Mouse (Mus musculus): ENCODE data around the gene Ankrd33b.

Ankrd33b gene

DNA sequence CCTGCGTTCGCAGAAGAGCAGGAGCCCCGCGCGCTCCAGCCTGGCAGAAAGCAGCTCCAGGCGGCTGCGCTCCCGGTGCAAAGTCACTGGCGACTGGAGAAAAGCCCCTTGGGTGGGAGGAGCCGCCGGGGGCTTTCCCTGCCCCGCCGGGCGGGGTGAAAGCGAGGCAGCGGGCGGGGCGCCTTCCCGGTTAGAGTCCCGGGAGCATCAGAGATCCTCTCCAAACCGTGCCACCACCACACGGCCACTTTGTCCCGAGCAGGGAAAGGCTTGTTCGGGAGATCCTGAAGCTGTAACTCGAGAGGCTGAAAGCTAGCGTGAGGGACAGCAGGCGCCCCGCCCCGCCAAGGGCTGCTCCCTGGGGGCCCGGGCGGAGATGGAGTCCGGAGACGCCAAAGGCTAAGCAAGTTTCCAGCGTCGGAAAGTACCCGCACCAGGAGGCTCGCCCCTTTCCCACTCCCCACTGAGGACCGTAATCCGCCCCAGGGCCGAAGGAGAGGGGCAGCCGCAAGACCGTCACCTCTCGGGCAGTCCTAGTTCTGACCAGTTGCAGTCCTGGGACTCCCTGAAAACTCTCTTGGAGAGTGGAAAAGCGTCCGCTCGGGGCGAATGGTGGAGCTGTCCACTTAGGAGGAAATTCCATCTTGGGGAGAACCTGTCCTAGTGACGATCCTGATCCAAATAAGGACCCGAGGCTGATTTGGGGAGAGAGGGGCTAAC, at the start of gene Ankrd33b:
TSS of gene Ankrd33b (minus strand) at position 246 of the 720 bp plus-strand sequence.
- no peak for DNase-seq

DNA sequence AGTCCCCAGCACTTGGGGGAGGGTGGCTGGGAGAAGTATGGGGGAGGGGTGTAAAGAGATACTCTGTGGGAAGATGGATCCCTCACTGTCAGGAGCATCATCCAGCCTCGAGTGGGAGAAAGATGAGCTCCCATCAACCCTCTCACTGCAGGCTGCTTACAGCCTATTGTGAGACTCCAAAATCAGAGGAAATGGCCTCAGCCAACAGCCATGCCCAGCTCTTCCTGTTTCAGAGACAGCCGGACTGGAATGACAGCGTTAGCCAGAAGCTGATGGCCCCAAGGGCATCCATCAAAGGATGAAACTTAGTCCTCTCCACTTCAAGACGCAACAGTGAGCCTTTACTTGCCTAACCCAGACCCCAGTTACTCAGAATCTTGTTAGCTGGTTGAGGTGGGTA, 47.7 kb upstream of the Ankrd33b start:
- DNase-seq = no peak

DNA sequence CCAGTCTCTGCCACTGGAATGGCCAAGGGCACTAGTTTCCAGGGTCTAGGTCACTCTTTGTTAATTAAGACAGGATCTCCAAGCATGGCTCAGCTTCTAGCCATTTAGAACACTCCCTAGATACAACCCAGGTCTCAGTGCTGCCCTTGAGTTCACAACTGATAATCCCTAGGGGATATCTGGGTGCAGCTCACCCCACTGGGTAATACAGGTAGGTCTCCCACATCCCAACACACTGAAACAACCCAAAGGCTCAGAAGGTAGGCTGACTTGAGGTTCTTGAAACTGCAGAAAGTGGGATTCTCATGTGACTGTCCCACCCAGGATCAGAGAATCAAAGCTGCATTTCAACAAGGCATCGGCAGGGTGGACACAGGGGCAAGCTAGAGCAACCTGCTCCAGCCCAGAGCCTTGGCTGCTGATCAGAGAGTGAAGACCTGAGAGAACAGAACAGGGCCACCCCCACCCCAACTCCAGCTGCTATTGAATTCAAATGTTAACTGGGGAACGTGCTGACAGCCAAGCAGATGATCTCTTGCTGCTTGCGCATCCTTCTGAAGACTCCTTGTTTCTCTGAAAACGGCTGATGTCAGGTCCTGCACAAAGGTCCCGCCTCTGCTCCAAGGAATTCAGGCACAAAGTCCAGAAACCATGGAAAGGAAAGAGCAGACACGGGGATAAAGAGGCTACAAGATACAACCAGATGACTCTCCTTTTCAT, 46.8 kb upstream of the Ankrd33b start:
- DNase-seq = no peak

DNA sequence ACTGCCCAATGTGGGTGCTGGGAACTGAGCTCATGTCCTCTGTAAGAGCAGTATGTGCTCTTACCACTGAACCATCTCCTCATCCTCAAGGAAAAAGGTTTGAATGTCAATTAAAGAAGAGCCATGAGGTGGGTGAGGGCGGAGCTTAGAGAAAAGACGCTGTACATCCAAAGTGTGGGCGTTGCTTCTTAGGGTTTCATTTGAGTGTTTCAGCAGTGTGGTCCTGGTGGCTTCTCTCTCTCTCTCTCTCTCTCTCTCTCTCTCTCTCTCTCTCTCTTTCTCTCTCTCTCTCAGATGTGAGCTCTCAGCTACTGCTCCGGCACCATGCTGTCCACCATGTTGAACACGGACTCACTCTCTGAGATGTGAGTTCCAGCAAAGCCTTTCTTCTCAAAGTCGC, 46.1 kb upstream of the Ankrd33b start:
- DNase-seq = no peak

DNA sequence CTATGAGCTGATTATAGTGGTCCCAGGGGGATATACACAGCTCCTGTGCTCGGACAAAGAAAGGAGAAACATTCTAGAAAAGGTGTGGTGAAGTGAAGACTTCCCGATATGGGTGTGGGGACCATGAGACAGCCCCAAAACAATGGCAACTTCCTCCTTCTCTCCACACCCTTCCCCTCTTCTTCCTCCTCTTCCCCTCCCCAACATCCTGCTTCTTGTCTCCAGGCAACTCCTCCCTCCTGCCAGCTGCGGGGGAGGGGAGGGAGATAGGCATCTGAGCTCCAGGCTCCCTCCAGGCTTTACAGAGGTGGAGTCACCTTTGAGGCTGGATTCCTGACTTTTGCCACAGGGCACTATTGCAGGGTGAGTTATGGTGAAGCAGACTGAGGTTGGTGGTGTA, 45.4 kb upstream of the Ankrd33b start:
- DNase-seq = no peak

DNA sequence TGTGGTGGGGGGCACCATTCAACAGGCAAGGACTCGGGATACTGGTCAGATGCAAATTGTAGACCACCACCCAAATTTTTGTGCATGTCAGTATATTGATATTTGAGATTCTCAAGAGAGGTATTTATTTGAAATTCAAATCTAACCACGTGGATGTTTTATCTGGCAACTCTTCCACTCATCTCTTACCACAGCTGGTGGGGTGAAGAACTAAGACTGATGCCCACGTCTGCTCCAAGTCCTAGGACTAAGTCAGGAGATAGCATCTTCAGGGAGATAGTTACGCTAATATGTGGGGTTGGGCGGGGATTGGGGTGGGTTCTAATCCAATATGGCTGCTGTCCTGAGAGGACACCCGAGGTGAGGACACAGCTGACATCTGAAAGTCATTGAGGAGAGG, 44.9 kb upstream of the Ankrd33b start:
- DNase-seq = no peak

DNA sequence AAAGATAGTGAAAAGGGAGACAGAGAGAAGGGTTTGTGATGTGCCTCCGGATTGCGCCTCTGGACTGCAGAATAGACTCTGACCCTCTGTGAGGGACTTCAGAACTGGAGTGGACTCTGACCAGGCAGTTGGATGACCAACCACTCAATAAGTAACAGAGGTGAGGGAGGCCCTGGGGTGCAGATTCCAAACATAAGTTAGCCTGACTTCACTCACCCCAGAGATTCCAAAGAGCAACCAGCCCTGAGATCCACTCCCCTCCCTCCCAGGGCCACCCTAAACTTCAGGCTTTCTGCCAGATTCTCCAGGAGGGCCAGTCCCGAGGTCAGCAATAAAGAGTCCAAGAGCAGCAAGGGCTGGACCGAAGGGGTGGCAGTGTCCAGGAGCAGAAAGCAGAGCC, 40.0 kb upstream of the Ankrd33b start:
- no peak for DNase-seq

DNA sequence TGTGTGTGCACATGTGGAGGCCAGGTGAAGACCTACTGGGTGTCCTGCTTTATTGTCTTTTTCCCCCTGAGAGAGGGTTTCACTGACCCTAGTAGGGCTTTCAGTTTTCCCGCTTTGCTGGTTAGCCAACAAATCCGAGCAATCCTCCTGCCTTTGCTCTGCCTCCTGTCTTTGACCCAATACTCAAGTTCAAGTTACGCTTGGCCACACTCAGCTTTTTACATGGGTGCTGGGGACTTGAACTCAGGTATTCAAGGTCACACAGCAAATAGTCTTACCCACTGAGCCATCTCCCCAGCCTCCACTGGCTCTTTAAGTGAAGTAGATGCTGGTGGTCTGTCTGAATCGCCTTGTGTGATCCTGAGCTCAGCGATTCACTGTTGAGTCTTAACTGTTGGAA, 39.4 kb upstream of the Ankrd33b start:
- no peak for DNase-seq

DNA sequence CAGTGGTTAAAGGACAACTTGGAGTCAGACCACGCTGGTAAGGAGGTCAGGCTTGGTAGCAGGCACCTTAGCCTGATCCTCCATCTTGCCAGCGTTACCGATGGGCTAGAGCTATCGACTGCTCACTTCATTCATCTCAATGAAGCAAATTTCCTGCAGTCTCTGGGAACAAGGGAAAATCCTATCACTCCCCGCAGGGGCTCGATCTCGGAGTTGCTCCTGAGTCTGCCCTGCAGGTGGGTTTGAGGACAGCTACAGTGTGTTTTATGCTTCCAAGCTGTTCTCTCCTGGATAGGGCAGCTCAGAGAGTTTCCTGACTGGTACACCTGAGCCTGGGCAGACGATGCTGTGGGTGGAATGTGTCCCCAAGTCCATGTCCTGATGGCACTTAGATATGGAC, 36.8 kb upstream of the Ankrd33b start:
- no peak for DNase-seq

DNA sequence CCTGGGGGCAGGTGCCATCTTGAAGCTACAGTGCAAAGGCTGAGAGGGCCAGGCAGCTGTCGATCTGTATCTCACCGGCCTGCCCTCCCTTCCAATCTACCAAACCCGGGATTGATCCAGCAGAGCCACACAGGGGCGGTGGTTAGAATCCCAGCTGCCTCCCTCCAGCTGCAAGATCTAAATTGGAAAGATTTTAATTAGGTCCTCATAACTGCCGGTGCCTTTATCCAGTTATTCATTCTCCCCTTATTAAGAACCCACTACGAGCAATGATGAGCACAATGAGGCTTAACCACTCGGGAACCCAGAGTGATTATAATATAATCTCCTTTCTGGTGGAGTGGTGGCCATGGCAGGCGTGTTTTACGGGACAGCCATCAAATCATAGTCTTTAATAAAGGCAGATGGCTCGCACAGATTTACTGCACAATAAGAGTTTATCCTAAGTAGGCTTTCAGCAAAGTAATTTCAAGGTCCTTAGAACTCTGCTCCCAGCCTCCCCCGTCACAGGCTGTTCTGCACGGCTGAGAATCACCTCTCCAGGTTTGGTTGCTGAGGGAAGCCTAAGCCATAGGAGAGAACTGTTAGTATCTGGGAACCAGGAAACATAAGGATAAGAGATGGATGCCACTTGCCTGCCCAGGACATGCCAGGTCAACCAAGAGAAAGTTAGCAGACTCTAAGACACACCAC, 34.8 kb upstream of the Ankrd33b start:
- DNase-seq = no peak

DNA sequence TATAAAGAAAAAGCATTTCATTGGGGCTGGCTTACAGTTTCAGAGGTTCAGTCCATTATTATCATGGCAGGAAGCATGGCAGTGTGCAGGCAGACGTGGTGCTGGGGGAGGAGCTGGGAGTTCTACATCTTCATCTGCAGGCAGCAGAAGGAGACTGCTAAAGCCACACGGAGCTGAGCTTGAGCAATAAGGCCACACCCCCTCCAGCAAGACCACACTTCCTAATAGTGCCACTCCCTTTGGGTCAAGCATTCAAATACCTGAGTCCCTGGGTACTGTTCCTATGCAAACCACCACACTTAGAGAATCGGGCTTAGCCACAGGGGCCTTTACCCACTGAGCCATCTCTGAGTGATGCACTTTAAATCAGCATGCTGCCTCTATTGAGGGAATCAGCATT, 33.4 kb upstream of the Ankrd33b start:
- no peak for DNase-seq

DNA sequence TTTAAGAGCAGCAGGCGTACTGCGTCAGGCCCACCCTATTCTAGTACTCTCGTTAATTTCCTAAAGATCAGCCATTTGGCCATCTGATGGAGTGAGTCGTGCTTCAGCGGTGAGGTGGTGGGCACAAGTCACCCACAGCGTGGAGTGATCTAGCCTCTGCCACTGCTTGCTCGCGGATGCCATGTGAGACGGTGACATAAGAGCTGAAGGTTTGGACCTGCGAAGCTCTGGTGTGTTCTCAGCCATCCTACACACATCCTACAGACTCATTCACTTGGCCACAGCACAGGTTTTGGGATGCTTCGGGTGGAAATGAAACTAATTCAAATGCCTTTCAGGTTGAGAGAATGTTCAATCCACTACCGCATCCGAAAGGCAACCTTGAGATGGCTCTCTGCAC, 31.2 kb upstream of the Ankrd33b start:
- DNase-seq = no peak

DNA sequence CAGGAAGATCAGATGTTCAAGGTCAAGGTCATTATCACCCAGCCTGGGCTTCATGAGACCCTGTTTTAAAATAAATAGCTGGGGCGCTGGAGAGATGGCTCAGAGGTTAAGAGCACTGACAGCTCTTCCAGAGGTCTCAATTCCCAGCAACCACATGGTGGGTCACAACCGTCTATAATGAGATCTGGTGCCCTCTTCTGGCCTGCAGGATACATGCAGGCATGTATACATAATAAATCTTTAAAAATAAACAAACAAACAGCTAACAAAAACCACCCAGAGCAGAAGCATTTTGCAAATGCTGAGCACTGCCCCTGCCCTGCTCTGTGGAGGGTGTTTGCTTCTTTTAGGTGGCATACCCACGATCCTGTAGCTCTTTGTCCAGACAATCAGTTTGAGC, 29.9 kb upstream of the Ankrd33b start:
- no peak for DNase-seq

DNA sequence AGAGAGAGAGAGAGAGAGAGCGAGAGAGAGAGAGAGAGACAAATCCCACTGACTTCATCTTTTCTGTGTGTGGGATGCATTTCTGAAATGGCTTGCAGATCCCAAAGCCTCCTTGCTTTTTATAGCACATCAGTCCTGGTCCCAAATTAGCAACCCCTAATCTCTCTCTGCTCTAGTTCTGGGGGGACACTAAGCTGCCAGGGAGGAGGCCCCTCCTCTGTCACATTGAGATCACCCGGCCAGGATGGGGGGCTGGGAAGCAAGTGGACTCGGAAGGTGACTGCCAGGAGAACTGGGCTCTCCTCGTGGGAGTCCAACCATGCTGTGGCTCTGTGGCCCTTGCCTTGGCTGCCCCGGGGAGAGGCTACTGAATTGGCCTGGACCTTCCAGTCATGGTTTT, 29.2 kb upstream of the Ankrd33b start:
- DNase-seq = no peak

DNA sequence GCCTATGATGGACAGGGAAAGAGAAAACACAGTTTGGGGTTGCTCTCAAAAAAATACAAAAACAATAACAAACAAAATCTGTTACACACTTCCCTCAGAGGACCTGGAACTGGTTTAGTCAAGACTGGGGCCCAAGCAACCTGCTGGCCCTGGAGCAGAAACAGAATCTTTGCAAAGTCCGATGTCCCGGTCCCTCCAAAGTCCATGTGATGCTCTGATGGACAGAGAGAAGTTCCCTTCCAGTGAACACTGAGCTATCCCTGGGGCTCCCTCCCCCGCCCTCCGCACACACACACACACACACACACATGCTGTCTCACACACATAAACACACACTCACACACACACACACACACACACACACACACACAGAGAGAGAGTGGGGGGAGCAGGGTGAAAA, 28.5 kb upstream of the Ankrd33b start:
- DNase-seq = no peak

DNA sequence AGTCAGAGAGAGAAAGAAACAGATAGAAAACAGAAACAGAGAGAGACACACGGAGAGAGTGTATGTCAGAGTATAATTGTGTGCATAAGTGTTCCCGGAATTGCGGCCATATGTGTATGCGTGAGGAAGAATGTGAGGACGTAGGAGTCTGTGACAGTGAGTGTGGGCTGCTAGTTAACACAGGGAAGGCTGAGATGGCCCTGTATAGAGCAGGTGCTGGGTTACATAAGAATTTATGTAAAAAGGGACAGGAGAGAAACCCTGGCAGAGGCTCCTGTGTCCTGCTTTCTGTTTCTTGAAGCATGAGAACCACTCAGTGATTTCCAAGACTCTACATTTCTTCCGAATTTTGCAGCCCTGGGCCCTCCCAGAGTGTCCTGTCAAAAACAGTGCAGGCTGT, 25.9 kb upstream of the Ankrd33b start:
- DNase-seq = no peak

DNA sequence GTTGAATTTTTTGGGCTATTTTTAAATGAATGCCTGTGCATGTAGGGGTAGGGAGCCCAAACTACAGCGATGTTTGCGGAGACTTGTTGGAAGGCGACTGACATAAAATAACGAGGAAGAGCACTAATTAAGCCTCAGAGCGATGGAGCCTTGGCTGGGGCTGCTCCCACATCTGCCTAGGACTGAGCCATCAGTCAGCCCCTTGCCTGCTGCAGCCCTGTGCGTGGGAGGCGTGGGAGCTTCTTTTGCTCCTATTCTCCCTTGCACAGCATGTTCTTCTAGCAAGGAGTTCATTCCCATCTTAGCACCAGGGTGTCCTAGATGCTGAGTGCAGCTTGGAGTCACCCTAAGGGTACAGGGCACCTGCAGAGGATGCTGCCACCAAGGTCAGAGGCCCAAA, 25.2 kb upstream of the Ankrd33b start:
- DNase-seq = no peak

DNA sequence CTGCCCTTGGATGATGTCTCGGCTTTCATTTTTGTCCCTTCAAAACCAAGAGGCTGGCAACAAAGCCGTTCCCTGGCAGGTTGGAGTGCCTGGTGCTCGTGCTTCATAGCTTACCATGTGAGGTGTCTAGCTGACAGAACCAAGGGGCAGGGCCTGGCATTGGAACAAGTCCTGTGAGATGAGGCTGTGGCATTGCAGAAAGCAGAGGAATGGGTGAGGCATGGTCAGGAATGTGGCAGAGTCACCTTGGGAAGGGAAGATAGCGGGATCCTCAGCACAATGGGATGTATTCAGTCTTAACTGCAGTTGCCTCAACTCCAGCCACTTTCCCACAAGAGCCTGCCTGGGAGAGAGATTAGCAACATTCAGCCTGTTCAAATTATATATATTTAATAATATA, 24.6 kb upstream of the Ankrd33b start:
- no peak for DNase-seq

DNA sequence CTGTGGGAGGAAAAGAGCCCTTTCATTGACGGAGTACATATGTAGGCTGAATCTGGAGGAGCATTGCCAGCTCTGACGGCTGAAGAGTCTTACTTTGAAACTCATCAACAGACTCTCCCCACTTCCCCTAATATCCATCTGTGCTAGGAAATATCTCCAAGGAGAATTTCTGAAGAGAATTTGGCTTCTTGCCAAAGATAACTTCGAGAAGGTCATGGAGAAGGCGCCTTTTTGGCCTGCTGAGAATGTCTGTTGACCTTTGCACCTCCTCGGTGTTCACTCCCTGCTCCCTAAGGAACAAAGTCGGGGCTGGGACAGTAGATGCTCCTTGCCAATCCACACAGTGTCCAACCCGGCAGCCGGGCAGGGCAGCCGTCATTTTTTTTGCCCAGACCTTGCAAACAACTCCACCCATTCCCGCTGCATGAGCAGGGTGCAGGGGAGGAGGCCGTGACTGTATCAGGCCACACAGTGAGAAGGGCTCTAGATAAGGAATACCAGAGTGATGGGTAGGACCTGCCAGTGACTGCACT, 14.5 kb upstream of the Ankrd33b start:
- DNase-seq = no peak

DNA sequence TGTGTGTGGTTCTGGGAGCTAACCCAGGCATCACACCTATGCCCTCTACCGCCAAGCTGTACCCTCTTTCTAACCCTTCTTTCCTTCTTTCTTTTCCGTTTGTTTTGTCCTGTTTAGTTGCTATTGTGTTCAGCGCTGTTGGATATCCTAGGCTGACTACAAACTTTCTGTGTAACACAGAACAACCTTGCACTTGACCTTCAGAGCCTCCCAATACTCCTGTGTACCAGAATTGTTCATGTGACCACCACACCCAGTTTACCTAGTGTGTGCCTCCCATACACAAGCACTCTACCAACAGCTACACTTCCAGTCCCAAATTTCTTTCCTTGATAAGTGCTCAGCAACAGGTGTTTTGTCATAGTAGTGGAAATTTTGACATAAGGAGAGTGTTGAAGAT, 11.9 kb upstream of the Ankrd33b start:
- DNase-seq = no peak

DNA sequence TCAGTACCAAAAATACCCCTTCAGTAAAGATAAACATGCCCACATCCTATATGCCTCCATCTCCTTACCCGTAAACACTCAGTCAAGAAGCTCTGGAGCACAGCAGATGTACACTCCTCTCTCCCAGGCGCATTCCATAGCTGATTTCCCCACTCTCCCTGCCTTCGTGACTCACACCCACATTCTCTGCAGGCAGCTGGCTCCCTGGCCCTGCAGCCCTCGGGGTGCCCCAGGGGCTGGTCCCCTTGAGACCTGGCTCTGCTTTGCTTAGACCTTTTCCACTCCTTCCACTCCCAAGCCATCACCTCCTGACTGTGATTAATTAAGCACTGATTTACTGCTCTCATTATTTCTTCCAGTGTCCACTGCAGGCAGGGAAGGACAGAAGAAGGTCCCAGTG, 7.7 kb upstream of the Ankrd33b start:
- DNase-seq = no peak

DNA sequence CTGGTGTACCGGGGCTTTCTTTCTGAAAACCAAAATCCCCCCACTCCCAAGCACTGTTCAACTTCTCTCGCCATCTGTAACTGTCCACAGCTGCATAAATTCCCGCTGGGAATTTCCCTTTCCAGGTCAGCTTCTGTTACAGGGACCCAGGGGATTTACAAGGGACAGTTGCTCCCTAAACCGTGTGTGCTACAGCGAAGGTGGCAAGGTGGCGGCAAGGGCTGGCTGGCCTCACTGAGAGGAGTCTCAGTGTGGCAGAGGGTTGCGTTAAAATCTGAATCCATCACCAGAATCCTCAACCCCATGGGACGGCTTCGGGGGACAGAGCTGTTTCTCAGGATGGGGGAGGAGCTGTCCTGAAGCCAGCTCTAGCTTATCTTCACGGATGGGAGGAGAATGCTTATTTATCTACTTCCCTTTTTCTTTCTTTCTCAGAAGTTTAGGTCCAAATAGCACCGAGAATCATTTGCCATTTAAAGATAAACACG, 1.6 kb upstream of the Ankrd33b start:
- DNase-seq = no peak

DNA sequence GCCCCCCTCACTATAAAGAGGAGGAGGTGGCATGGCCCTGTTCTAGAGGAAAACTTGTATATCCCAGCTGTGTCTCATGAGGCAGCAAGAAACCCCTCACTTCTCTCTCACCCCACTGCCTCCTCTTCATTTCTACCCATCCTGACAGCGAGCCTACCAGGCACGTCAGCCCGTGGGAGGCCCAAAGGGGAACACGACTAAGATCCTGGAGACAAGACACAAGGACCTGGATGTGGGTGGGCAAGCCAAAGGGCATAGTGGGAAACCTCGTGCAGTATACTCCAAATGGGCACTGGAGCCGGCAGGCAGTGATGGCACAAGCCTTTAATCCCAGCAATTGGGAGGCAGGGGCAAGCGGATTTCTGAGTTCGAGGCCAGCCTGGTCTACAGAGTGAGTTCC, 1.0 kb upstream of the Ankrd33b start:
- DNase-seq = no peak
